Mouse (Mus musculus) heart, postnatal 10 days (tissue): ENCODE data around the gene Hpgd. TPM values are rescaled to one million over a fixed set of nuclear protein-coding genes. Genes with fewer than 3 reads are reported as not detected.

Source experiments
- DNase-seq, 2 experiments: peaks; one replicate each; pipeline ENCODE4 v3.0.0; 2021
- intact Hi-C: fragments of 180-260 bp; cut with DNase I; formaldehyde crosslinking; loops from one replicate; pipeline ENCODE4 v1.15.1; 2025
- total RNA-seq, 2 experiments: library from RNA; stranded (reverse); gene quantifications; 2 replicates each; pipeline ENCODE4 v1.2.3; 2021

The Hpgd gene
- total RNA-seq, 2 experiments from 2014 or later: 5.0 to 5.5 TPM

DNA sequence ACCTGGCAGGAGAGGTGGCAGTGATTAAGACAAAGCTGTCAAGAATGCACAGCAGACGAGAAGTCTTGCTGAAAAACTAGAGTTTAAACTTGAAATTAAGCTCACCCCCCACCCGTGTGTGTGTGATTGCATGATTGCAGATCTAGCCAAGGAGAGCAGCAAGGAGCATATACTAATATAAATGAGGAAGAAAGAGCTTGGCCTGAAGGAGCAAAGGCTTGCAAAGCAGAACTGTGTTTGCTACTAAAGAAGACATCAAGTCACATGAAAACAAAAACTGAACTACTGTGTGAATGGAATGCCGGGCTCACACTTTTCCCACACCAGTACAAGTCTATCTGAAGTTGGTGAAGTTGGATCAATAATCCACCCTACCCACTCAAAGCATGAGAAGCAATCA lies 20.8 kb downstream of the Hpgd start:
- intact Hi-C loops: no loop called here
- DNase-seq: no peak

DNA sequence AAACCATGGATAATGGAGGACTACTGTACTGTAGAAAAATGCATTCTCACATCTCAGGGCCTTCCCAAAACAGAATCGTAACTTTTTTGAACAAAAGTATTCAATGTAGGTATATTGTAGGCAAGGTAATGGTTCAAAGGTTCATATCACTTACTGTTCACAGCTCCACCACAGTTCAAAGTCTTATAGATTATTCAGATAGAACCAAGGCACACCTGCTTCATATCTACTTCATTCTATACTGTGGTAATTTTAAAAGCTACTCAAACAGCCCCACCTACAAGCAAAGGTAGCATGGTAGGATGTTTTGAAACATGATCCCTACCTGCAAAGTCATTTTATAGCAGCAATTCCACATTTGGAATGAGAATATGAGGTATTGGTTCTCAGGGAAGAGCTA lies 28.9 kb downstream of the Hpgd start:
- DNase-seq: no peak
- intact Hi-C loops: no loop called here

DNA sequence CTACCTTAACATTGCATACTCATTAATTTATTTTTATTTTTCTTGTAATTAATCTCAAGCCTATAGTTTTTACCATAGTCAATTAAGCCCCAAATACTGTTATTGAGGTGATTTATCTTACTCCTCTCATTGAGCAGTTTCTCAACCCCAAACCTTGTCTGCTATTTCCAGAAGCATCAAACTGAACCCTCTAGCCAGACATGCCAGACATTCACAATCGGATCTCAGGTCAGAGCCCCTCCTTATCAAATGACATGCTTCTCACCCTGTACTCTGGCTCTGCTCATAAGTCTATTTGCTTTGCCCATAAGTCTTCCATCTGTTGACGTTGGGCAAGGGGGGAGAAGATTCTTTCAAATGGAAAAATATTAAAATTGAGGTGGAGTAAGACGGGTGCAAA lies 33.3 kb downstream of the Hpgd start:
- intact Hi-C loops: no loop called here
- no peak for DNase-seq

DNA sequence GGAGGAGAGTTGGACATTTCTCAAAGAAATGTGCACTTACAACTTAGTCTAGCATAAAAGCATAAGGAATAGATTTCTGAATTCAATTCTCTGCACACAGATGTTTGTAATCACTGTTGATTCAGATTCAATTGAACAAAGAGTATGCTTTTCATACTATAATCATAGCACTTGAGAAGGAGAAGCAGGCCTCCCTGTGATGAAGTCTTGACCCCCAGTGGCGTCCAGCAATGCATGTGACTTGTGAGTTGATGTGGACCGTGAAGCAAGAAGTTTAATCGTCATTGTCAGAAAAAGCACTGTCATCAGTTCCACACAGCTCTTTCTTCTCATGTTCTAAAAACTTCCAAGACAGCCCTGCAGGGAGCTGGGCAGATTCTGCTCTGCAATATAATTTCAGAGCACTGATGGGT lies 33.8 kb downstream of the Hpgd start:
- intact Hi-C loops: no loop called here
- DNase-seq: no peak

DNA sequence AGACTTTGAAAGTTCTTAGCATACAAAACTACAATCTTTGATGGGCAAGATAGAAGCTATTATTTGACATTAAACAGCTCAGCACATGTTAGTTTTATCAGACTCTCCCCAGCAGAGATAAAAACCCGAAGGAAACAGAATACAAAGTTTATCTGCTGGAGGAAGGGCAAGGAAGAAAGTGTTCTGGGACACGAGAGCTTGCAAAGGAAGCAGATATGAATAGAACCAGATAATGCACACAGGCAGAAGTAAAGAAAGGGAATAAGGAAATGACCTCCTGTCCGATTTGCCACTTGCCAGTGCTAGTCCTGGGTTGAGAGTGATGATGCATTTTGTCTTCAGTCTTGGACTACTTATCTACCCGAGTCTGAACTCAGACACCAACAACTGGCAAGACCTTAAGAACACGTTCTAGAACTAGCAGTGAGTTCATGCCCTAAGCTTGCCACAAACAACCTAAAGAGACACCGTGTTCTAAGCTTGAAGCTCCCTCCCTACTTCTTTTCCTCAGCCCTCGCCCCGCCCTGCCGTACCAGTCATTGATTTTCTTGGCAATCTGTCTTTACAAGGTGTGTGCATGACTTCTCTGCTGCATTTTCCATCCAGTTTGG lies 41.1 kb downstream of the Hpgd start:
- intact Hi-C loops: no loop called here
- no peak for DNase-seq

DNA sequence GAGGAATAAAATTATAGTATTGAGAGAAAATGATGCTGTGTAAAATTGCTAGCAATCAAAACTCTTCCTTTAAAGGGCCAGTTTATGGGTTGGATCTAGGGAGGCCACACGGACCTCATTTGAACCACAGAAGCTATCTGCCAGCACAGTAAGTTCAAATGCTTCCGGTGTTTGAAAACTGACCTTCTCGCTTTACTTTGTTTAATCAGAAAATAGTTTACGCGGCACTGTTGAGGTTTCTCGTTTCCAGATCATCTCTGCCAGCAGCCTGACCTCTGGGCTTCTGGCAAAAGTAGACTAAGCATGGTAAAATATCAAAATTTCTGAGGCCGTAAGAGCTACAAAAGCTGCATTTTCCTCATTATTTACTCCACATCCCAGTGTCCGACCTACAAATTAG lies 42.4 kb downstream of the Hpgd start:
- intact Hi-C loops: no loop called here
- DNase-seq: no peak

DNA sequence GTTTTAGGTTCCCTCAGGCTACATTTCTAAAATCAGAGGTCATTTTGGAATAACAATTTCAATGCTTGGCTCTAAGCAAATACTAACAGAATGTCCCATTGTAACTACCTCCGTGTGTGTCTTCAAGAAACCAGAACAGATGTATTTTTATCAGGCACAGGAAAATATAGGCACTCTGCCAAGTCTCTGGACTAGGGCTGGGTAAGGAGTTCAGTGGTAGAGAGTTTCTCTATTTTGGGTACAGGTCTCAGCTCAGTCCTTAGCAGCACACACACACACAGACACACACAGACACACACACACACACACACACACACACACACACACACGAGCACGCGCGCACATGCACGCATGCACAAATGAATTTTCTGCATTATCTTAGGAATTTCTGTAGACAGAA lies 49.1 kb downstream of the Hpgd start:
- peak; percentile 17 to 20 for DNase-seq
- intact Hi-C loops: no loop called here

DNA sequence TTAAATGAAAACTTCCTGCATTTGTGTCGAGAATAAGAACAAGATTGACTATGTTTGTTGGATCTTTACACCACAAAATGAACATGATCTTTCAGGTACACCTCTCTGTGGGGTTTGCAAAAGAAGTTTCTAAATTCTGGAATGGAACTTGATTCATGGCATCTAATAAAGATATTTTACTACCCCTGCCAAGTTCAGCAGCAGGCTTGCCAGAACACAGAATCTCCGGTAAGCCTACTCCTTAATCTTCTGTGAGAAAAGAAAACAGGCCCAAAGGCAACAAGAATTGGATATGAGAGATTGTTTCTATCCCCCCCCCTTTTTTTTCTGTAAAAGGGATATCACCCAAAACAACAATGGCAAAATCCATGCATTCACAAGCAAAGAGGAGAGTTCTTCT lies 49.6 kb downstream of the Hpgd start:
- intact Hi-C loops: no loop called here
- DNase-seq: peak in 1 of 2 experiments; percentile 13

DNA sequence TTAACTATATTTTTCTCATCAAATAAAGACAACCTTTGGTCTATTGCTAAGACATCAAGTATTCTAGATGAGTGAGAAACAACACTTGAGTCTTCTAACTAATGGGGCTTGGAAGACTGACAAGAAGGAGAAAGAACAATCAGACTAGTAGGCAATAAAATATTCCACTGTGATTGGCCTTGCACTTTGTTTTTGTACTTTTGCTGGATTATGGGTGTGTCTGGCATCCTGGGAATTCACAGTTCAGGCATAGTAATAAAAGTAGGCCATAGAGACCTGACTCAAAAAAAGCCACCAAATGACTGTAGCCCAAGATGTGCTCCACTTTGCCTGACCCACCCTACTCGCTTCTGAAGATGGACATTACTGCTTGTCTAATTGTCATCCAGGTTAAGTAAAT lies 50.0 kb downstream of the Hpgd start:
- intact Hi-C loops: no loop called here
- DNase-seq: no peak

DNA sequence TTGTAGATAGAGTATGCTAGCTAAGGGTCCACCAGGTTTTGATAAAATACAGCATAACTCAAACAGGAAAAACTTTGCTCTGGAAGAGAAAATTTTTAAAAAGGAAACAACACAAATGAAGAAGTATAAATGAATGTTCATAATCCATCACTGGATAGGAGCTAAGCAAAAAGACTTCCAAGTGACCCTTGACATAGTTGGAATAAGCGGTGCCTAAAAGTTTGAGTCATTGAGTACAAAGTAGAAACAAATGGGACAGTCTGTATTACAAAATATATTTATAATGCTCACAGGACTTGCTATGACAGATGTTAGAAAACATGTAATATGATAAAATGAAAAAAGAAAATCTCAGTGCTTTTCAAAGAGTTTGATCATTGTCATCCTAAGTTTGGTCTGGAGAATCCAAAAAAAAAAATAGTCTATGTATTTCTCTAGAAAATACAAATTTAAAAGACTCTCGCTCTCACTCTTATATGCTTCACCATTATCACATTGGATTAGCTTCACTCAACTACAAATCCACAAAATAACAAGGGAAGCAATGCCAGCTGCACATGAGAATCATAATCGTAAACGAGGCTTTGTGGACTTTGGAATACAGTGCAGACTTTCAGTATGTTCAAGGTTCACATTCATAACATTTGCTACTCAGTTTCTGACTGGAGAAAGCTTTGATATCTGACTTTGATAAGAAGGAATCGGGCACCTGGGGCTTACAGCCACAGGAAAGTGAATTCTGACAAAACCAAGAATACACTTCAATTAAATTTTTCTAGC lies 51.4 kb downstream of the Hpgd start:
- DNase-seq: peak in 1 of 2 experiments; percentile 8
- intact Hi-C loops: loop anchor here (5.0 kb wide), 1 partner anchor 284 kb away; no protein-coding TSS in a partner anchor

DNA sequence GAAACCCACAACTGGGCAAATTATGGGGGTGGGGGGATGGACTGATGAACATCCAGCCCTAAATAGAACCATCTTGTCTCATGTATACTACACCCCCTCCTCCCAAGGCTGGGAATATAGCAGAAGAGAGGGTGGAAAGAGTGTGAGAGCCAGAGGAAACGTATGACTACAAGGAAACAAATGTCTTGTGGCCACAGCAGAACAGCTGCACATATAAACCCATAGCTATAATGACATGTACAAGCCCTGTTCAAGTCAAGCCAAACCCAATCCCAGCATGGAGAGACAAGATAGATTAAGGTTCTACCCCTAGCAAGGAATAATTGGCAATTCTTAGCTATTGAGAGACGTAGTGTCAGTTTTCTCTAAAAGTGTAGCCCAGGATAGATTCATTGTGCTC lies 68.8 kb downstream of the Hpgd start:
- intact Hi-C loops: no loop called here
- no peak for DNase-seq
